Mouse (Mus musculus) liver, adult 2 months (tissue): ENCODE measurements around the gene Cd86.

Experiments used
- CTCF ChIP-seq: fragments of 200-500 bp; IDR thresholded peaks from 2 replicates; pipeline ENCODE4 v1.5.1; 2011; ENCODE audit warnings: low read depth, low read length, control low read depth
- POLR2A ChIP-seq: fragments of 200-500 bp; IDR thresholded peaks from 2 replicates; pipeline ENCODE4 v1.6.1; 2011; ENCODE audit warnings: low read length, control low read depth; ENCODE audit not compliant: insufficient read depth; ENCODE audit errors: extremely low read depth

GRCm38 (mm10) chr16:36655199-36655598 is 10.7 kb downstream of the Cd86 start:
- TF ChIP-seq POLR2A (no peak), CTCF (no peak)
